Mouse (Mus musculus) fat pad, adult 2 months (tissue): ENCODE results near the gene Erc2.
"Not testable (repeated sequence)": the region's sequence is repeated elsewhere in the genome, so short reads cannot be mapped to it uniquely, and the experiment has no call there.

Source experiments
- DNase-seq: peaks from one replicate; pipeline ENCODE4 v3.0.0-alpha.2; 2011; ENCODE audit warnings: low read depth, low spot score; ENCODE audit errors: extremely low read depth

Gene Erc2

GRCm38 (mm10) chr14:27826829-27827228 lies 204.6 kb downstream of the Erc2 start:
- DNase-seq: no peak

DNA sequence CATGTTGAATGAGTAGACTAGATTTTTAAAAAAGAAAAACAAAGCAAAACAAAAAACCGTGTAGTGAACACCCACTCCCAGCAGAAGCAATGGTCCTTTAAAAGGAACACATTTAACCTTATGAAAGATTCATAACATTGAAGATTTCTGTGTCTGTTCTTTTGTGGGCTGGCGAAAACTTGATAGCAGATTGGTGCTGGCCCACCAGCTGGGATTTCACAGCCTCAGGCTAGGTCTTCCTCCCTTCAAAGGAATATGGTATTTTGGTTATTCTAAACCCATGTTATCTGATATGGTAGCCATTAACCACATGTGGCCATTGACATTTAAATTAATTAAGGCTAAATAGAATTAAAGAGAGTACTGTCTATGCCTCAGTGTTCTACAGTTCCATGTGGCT lies 205.9 kb downstream of the Erc2 start:
- DNase-seq: no peak

DNA sequence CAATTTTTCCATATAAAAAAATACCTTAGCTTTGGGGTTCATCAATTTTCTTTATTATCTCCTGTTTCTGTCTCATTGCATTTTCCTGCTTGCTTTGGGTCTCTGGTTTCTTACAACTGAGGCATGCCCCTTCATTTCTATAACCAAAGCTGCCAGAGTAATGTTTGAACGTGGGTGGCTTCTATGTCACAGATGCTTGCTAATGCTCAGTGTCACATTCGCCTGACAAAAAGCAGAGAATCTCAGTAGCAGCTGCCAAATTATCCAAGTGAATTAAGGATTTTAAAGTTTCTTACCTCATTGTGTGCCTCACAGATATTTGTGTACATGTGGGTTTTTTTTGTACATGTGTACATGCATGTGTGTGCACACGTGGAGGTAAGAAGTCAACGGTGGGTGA lies 210.0 kb downstream of the Erc2 start:
- no peak for DNase-seq

DNA sequence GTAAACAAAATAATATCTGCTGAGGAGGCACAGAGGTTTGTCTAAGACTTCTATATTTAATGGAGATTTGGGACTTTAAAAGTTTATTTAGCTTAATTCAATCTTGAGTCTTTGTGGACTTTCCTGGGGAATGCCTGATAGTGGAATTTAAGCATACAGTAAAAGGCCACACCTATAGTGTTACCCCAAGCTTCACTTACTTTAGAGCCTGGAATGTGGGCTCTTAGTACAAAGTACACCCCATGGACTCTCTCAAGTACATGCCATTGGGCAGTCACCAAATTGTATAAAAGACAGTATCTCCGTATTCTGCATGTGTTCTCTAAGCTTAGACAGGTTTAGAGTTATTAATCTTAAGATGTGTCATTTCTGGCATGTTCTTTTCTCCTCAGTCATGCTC lies 213.1 kb downstream of the Erc2 start:
- no peak for DNase-seq

GRCm38 (mm10) chr14:27837601-27838105 lies 215.4 kb downstream of the Erc2 start:
- no peak for DNase-seq

DNA sequence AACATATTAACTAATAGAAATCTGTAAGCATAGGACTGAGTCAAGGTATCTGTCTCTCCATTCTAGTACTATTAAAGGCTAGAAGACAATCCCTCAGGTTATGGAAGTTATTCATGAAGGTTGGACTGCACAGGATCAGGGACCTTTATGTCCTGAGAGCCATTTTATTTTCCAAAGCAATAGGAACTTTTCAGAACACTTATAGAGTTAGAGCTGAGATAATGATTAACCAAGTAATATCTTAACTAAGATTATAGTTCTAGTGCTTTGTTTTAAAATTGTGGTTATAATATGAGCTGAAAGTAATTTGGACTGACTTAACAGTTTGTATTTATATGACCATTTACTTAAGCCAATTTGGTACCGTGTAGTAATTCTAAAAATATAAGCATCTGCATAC lies 217.9 kb downstream of the Erc2 start:
- no peak for DNase-seq

DNA sequence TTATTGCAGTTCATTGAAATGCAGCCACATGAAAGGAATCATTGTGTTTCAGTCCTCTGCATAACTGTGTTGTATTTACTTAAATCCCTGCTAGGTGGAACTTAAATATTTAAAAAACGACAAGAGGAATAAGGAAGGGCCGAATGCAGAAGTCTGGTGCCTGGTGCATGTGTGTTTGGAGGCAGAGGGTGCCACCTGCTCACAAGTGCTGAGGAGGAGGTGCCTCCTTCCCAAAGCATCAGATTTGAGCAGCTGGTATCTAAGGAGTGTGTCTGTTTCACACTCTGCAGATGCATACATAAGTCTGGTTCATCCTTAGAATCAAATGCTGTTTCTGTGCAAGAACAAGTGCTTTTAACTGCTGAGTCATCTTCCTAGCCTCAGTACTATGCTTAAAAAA lies 224.6 kb downstream of the Erc2 start:
- no peak for DNase-seq

DNA sequence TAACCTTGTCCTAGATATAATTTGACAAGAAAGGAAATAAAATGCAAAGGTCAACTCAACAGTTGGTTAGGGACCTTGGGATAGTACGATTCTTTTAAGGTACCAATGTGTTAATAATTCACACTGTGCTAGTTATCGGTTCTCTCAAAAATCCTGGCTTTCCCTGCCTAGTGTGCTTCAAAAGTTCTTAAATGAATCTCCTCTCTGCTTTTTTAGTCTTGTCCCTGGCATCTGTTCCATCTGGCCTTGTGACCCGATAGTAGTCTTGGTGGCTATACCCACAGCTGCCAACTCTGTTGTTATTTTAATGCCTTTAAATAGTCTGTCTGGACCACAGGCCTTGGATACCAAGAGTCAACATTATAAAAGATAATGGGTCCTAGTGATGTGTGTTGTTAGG lies 225.1 kb downstream of the Erc2 start:
- no peak for DNase-seq

- DNase-seq: no peak
These were observed 229.0 kb downstream of the Erc2 start for GRCm38 (mm10) chr14:27851231-27851630.

- no peak for DNase-seq
These were observed 230.4 kb downstream of the Erc2 start for GRCm38 (mm10) chr14:27852606-27853005.

DNA sequence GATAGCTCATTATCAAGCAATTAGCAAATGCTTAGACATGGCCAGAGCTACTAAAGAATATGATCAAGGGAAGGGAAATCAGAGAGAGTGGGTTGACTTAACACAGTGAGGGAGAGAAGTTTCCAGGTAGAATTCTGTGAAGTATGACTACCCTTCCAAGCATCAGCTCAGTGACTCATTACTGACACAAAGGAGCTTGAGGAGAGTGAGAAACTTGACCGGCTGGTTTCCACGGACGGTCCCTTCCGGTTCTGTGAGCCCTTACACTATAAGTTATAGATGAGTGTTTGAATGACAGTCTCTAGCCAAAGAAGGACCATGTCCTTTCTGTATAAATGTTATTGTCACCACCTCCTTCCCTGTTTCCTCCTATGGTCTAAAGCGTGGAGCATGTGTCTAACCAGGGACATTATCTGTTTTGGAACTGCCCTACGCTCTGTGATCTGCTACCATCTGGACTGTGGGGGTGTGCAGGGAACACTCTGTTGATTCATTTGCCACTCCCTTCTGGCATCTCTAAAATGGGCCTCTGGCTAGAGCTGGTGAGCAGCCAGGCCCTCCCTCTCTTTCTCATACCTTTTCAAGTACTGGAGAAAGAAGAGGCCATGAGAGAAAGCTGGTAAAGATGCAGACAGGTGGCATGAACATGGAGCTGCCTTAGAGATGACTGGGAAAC lies 238.3 kb downstream of the Erc2 start:
- no peak for DNase-seq

- DNase-seq: no peak
These were observed 240.1 kb downstream of the Erc2 start for GRCm38 (mm10) chr14:27862299-27862698.

- no peak for DNase-seq
These were observed 245.2 kb downstream of the Erc2 start for GRCm38 (mm10) chr14:27867386-27867785.

DNA sequence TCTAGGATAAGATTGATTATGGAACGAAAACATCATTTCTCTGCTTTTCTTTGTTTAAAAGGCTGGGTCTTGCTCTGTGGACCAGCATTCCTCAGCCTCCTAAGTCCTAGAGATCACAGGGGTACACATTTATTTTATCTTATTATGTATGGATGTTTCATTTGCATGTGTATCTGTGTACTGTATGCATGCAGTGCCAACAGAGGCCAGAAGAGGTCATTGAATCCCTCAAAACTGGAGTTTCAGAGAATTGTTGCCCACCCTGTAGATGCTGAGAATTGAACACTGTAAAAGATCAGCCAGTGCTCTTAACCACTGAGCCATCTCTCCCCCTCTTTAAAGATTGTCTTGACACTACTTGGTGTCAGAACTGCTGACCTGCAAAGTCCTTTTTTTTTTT lies 251.4 kb downstream of the Erc2 start:
- DNase-seq: no peak

DNA sequence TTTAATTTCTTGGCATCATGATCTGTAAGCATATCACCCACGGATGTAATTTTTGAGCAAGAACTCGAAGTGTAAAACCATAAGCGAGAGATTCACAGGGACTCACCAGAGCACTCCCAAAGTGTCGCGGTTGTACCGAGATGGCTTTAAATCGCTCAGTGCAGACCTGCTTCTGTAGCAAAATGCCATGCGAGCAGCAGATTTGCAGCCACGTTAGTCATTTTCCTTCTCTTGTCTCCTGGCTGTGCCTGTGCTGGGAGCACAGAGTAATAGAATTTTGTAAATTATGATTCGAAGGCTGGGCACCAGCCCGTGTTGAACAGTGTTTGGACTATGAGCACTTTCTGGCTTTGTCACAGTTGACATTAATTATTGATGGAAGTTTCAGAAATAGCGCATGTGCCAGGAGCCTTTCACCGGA lies 253.8 kb downstream of the Erc2 start:
- no peak for DNase-seq

DNA sequence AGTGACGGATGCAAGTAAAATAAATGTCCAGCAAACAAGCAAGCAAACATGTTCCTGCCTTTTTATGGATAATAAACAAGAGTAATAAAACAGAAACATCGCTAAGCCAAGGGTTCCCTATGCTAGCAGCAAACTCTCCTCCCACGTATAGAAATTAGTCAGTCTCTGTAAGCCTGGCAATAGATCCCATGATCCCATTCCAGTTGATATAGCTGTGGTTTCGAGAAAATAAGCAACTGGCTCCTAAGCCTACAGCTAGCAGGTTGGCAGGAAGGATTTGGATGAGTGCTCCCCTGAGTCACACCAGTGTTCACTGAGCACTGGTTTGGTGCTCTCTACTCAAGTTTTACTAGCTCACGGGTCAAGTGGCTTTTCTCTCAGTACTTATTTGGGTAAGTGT lies 259.7 kb downstream of the Erc2 start:
- no peak for DNase-seq

- DNase-seq: not testable (repeated sequence)
These were observed 264.1 kb downstream of the Erc2 start for GRCm38 (mm10) chr14:27886337-27886736.

DNA sequence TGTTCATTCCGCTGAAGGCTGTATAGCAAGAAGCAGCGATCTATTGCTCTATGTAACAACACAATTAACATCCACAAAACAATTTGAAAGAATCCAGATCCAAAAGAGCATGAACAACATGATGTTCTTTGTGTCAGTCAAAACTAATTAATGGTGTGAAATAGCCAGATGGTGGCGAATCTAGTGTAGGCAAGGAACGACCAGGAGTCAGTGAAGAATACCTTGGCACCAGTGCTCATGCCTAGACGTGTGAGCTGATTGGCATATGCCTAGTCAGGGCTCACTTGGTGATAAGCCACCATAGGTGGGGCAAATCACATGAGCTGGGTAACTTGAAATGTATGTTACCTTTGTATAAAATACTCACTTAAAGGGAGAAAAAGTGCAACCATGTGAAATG lies 265.3 kb downstream of the Erc2 start:
- no peak for DNase-seq

DNA sequence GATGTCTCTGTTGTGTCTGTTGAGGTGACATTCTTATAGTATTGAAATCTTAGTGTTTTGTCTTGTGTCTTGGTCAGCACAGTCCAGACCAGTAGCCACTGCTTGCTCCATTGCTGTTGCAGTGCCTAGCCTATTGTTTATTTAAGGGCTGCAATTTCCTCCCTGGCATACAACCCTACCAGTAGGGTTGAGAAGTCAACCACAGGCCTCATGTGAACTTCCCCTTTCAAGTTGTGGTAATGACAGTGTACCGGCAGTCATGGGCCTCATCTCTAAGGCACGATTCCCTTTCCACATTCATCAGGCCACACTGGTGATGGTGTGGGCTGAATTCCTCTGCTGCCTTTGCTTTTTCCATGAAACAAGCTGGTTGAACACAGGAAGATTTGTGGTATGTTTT lies 267.4 kb downstream of the Erc2 start:
- DNase-seq: no peak

DNA sequence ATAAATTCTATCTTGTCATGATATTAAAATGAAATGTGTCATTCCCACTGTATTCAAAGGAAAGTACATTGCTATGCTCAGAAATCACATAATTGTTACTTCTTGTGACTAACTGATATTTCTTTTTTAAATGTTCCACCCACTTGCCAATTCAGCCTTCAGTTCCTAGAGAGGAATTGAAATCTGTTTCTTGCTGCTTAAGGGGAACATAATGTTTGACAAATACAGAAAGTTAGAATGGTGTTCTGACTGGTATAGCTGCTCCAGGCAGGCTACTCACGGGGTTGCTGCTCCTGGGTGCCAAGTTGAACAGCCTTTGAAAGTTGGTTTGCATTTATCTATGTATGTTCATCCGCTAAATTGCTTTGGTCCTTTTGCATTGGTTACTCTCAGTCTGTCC lies 270.2 kb downstream of the Erc2 start:
- DNase-seq: no peak

DNA sequence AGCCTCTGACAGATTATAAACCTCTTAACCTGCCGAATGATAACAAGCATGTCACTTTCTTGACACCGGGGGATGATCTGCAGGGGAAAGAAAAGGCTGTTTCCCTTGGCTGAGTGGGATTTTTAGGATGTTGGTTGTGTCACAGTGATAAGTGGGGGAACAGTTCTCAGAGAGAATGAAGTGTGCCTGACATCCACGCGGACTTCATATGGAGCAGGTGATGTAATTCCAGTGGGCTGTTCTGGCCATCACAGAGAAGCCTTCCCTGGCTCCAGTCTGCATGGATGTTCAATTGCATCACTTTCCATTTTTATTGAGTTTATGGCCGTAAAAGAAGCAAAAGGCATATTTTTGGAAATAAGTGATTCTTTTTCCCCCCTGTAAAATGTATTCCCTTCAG lies 279.5 kb downstream of the Erc2 start:
- DNase-seq: no peak

DNA sequence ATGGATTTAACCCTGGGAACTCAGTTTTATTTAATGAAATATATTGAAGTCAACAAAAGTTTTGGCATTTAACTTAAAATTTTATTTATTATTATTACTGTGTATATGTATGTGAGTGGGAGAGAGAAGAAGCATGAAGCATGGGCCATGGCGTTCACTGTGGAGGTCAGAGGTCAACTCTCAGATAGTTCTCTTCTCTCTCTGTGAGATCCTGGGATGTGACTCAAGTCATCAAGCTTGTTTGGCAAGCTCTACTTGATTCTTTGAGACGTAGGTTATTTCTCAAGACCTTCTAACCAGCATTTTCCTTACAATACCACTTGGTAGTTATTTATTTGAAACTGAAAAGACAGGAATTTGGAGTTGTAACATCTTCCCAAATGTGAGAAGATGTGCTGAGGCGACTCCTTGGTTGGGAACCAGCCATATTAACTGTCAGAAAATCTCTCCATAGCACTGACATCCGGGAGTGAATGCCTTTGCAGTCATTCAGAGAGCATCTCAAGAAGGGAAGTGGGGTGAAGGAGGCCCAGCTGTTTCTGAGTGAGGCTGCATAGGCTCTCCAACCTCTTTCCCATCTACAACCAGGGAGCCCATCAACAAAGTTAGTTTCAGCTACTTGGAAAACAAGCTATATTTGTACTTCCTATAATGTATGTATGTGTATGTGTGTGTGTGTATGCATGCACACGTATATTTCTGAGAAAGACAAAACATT lies 299.6 kb downstream of the Erc2 start:
- DNase-seq: no peak

- no peak for DNase-seq
These were observed 305.1 kb downstream of the Erc2 start for GRCm38 (mm10) chr14:27927369-27927768.
